Mouse (Mus musculus): ENCODE results near the gene Arntl2. TPM values are rescaled to one million over a fixed set of nuclear protein-coding genes. Genes with fewer than 3 reads are reported as not detected.

Arntl2 gene
- 16.8 and 20.2 TPM in 2 replicates for total RNA-seq (2012; rRNA removed)
- polyA plus RNA-seq (2012; ENCODE audit: insufficient read depth in 1 of 2, insufficient read length in 2 of 2, low read depth in 1 of 2, low replicate concordance in 2 of 2, missing spikeins in 1 of 2), result 10 to 100 TPM in 1 of 2 experiments, not detected in 1; 20.6 TPM

- no peak within 1 kb of the TSS for H3K4me3 ChIP-seq (ENCODE audit: control insufficient read depth in 1 of 2, insufficient read depth in 1 of 2, low read depth in 2 of 2, low read length in 2 of 2)
- no peaks in the 10 kb centered on the region for H3K4me1 ChIP-seq (ENCODE audit: control insufficient read depth in 1 of 2, insufficient read depth in 2 of 2, low read length in 2 of 2)
- H3K36me3 ChIP-seq (ENCODE audit: control insufficient read depth in 1 of 2, insufficient read depth in 2 of 2, low read length in 2 of 2), result no peaks in the 10 kb centered on the region
- no peaks in the 10 kb centered on the region for H3K9me3 ChIP-seq (replicated peaks; ENCODE audit: insufficient read depth, low read length)
- no peak within 1 kb of the TSS for H3K27ac ChIP-seq (ENCODE audit: control insufficient read depth, low read depth, low read length)
- H3K27me3 ChIP-seq (ENCODE audit: control insufficient read depth in 1 of 2, insufficient read depth in 2 of 2, low read length in 2 of 2), result no peaks in the 10 kb centered on the region
- DNase-seq (ENCODE audit: low read depth, low spot score), result no peak
- no peak within 1 kb of the TSS for H3K9ac ChIP-seq (ENCODE audit: control insufficient read depth, low read depth, low read length, poor library complexity, severe bottlenecking)
- no peaks in the 10 kb centered on the region for H3K79me2 ChIP-seq (ENCODE audit: control insufficient read depth, insufficient read depth, low read length, poor library complexity)
- TF ChIP-seq GABPA (IDR thresholded peaks at IDR 0.05; ENCODE audit: low read depth, low read length) (no peak), HCFC1 (IDR thresholded peaks at IDR 0.05; ENCODE audit: low read depth, low read length) (no peak), SIN3A (IDR thresholded peaks at IDR 0.05; ENCODE audit: low read length) (no peak), KAT2A (conservative IDR thresholded peaks at IDR 0.05; ENCODE audit: low read depth, low read length) (no peak), ETS1 (IDR thresholded peaks at IDR 0.05; ENCODE audit: low read depth, low read length) (no peak), JUND (IDR thresholded peaks at IDR 0.05; ENCODE audit: low read depth, low read length) (no peak), CHD1 (IDR thresholded peaks at IDR 0.05; ENCODE audit: low read depth, low read length) (no peak), SMC3 (IDR thresholded peaks at IDR 0.05; ENCODE audit: low read depth, low read length) (no peak), RAD21 (IDR thresholded peaks at IDR 0.05; ENCODE audit: low read depth, low read length) (no peak), TCF12 (IDR thresholded peaks at IDR 0.05; ENCODE audit: low read depth, low read length) (no peak), RCOR1 (IDR thresholded peaks at IDR 0.05; ENCODE audit: low read depth, low read length) (no peak), E2F4 (IDR thresholded peaks at IDR 0.05; ENCODE audit: borderline replicate concordance, low read depth, low read length) (no peak), MAFK (IDR thresholded peaks at IDR 0.05; ENCODE audit: borderline replicate concordance, low read depth, low read length) (no peak), ZC3H11A (IDR thresholded peaks at IDR 0.05; ENCODE audit: low read depth, low read length) (no peak), ZKSCAN1 (IDR thresholded peaks at IDR 0.05; ENCODE audit: low read depth, low read length) (no peak)
Observed at GRCm38 (mm10) chr6:146795924-146796545, at the start of gene Arntl2. Gene Arntl2 (plus strand): TSS chr6:146796055.

- no peak overlapping the region for H3K27ac ChIP-seq (ENCODE audit: control insufficient read depth, low read depth, low read length)
- no peak for DNase-seq (ENCODE audit: low read depth, low spot score)
- H3K4me1 ChIP-seq (ENCODE audit: control insufficient read depth in 1 of 2, insufficient read depth in 2 of 2, low read length in 2 of 2), result peaks cover 25 to 30% of the 10 kb centered on the region in 2 experiments
- H3K9ac ChIP-seq (ENCODE audit: control insufficient read depth, low read depth, low read length, poor library complexity, severe bottlenecking), result no peak overlapping the region
- no peaks in the 10 kb centered on the region for H3K27me3 ChIP-seq (ENCODE audit: control insufficient read depth in 1 of 2, insufficient read depth in 2 of 2, low read length in 2 of 2)
- peaks cover 0 to 47% of the 10 kb centered on the region in 2 experiments; a peak in 2 of 4 replicates for H3K36me3 ChIP-seq (ENCODE audit: control insufficient read depth in 1 of 2, insufficient read depth in 2 of 2, low read length in 2 of 2)
- H3K9me3 ChIP-seq (replicated peaks; ENCODE audit: insufficient read depth, low read length), result no peaks in the 10 kb centered on the region
- H3K79me2 ChIP-seq (ENCODE audit: control insufficient read depth, insufficient read depth, low read length, poor library complexity), result peaks cover 7% of the 10 kb centered on the region; the same call in 1 of the 2 replicates
- TF ChIP-seq EP300 (IDR thresholded peaks at IDR 0.05; ENCODE audit: low read depth in 1 of 2, low read length in 2 of 2) (no peak), TBP (IDR thresholded peaks at IDR 0.05; ENCODE audit: low read depth, low read length) (no peak), TAL1 (IDR thresholded peaks at IDR 0.05; ENCODE audit: low read length) (no peak), MAX (IDR thresholded peaks at IDR 0.05; ENCODE audit: low read length) (no peak), USF1 (IDR thresholded peaks at IDR 0.05; ENCODE audit: low read depth, low read length) (no peak), E2F4 (IDR thresholded peaks at IDR 0.05; ENCODE audit: borderline replicate concordance, low read depth, low read length) (no peak), CHD1 (IDR thresholded peaks at IDR 0.05; ENCODE audit: low read depth, low read length) (no peak), CTCF (IDR thresholded peaks at IDR 0.05 in 2 of 3, conservative IDR thresholded peaks at IDR 0.05 in 1 of 3; ENCODE audit: control insufficient read depth in 1 of 3, insufficient read depth in 1 of 3, low read depth in 2 of 3, low read length in 3 of 3, poor library complexity in 1 of 3, severe bottlenecking in 1 of 3) (no peak), POLR2AphosphoS2 (IDR thresholded peaks at IDR 0.05; ENCODE audit: low read length) (no peak), HCFC1 (IDR thresholded peaks at IDR 0.05; ENCODE audit: low read depth, low read length) (no peak), GABPA (IDR thresholded peaks at IDR 0.05; ENCODE audit: low read depth, low read length) (no peak)
- H3K4me3 ChIP-seq (ENCODE audit: control insufficient read depth in 1 of 2, insufficient read depth in 1 of 2, low read depth in 2 of 2, low read length in 2 of 2), result no peak overlapping the region
Observed at GRCm38 (mm10) chr6:146746577-146746976, 49.3 kb upstream of the Arntl2 start.
